Mouse (Mus musculus) adrenal gland, adult (tissue): ENCODE measurements around the gene Nck1.
A peak's percentile ranks its signal among the peaks of the same experiment; 100 is the strongest.

Experiments
- DNase-seq, 2 experiments: peaks; one replicate each; pipeline ENCODE4 v3.0.0; 2022 to 2023; ENCODE audit warnings: low spot score in 1 of 2; ENCODE audit not compliant: inconsistent age in 2 of 2

The Nck1 gene

DNA sequence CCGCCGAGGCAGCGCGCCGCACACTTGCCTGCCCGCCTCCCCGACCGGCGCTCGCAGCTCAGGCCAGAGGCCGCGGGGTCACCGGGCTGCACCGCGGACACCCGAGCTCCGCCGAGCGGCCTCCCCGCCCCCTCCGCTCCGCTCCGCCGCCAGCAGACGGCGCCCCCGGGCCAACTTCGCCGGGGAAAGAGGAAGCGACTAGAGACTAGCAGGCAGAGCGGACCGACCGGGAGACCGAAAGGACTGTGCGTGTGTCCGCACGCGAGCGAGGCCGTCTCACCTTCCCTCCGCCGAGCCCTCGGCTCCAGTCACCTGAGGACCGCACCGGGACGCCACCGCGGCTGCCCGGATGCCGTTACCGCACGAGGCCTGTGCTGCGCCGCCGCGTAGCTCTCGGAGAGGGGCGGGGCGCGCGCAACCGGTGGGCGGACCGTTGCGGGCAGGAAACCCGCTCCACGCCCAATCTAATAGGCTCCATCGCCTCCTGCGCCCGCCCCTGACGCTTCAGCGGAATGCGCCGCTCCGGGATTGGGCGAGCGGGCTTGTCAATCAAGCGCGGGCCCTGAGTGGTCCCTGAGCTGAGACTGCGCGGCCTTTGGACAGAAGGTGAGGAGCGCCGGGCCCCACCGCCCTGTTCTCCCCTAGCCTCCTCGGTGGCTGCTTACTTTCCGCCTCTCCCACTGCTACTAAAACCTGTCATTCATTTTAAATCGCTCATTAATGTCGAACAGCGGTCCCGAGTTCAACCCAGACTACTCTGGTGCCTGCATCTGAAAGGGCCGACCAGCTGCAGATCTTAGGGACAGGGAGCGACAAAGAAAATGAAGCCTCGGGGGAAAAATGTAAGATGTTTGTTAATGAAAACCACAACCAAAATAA lies at the start of gene Nck1:
TSS of gene Nck1 (minus strand) at position 420 of the 879 bp plus-strand sequence.
- DNase-seq, result peak; percentile 99 to 100

DNA sequence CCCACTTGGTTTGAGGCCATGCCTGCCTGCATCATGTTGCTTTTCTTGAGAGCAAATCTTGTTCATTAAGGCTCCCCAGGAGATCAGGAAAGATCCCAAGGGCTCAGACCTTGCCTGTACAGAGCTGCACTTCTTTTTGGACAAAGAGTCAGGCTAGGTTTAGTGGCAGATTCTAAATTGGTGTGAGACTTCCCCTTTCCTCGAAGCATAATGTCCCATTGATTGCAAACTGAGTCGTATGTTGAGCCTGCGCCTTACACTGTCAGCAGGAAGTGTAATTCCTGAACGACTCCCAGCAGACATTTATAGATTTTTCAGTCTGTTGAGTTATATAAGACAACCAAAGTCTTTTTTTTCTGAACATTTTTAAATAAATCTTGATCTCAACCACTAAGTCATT lies 44.5 kb upstream of the Nck1 start:
- no peak for DNase-seq

DNA sequence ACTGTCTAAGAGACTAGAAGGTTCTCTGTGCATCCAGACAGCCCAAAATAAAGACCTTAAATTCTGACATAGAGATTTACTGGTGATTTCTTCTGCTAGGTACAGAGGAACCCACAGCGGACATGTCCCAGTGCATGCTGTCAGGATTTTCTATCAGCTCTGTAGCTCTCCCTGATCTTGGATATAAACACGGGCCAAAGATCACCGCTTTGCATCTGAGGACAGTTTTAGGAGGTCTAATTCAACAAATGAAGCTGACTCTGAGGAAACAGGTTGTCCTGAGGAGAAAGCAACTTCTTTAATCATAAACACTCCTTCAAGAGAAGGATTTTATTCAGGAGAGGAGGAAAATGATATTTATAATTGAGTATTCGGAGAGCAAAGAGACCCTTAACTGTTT lies 38.1 kb upstream of the Nck1 start:
- DNase-seq, result no peak

DNA sequence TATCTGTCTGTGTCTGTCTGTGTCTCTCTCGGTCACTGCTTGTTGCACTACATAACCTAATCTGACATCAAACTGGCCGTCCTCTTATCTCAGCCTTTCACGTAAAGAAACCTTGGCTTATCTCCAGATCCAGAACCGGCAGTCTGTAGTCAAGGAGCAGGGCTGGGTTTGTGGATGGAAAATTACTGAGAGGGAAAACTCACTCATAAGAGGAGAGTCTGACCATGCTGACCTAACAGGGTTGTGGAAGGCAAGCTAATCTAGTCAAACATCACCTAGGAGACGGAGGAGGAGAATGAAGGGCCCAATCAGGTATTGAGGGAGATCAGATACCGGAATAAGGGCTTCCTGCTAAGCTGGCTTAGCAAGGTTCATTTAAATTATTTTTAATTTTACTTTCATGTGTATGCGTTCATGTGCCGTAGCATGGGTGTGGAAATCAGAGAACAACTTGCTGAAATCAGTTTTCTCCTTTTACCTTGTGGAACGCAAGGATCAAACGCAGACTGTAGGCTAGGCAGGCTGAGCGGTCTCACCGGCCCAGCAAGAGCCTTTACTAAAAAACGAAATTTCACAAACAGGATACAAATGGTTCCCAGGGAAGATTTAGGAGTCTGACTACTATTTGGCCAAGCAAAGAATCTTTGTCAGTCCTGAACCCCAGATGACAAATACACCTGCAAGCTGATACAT lies 37.1 kb upstream of the Nck1 start:
- peak; percentile 67 to 88 for DNase-seq

DNA sequence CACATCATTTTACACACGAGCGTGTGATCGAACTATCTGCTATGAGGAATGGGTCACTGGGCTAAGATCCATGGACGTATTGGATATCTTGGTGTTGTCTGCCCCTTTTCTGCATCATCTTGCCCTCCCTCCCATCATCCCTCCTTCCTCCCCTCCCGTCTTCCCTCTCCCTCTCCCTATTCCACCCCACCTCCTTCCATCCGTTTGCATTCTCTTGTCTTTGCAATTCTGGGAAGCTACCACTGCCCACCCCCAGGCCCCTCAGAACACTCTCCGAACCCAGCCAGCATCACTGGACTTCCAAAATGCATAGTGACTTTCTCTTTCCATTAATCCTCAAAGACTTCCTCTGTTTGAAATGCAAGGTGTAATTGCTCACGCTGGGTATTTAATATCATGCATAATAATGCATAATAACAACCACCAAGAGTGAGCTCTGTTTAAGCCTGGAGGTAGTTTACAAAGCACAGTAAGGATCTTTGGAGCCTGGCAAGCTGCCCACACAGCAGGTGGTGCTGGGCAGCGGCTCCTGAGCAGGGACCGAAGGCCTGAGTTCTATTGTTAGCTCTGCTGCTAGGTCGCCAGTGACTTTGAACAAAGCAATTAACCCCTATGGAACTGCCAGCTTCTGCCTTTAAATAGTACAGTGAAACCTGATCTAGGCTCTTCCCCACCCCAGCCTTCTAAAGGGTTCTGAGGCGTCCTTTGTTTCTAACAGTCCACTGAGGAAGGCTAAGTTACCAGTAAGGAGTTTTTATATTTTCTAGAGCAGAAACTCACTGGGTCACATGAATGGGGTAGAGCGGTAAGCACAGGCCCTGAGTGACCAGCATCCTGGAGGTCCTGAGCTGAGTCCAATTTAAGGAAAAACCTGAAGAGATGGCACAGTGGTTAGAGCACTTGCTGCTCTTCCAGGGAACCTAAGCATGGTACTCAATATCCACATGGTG lies 35.9 kb upstream of the Nck1 start:
- DNase-seq, result peak; percentile 39 to 56

DNA sequence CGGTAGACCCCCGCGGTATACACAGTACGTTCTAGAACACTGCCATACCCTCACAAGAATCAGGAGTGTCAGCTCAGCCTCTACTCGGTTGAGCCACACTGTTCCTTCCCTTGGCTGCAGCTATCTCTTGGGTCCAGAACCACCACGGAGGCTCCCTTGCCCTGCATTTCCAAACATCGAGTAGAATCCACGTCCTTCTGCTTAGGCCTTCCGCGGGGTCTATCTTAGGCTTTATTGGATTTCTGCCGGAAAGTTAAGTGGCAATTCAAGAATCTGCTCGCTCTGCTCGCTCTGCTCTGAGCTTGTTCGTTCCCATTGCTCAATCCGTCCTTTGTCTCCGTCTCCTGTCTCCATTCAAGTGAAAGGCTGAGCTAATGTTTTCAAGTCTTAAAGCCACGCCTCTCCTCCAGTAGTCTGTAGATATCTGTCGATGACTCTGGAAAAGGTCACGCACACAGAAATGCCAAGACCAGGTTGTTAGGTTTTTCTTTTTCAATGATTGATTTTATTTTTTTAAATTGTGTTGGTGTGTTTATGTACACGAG lies 34.3 kb upstream of the Nck1 start:
- peak in 1 of 2 experiments; percentile 23 for DNase-seq

DNA sequence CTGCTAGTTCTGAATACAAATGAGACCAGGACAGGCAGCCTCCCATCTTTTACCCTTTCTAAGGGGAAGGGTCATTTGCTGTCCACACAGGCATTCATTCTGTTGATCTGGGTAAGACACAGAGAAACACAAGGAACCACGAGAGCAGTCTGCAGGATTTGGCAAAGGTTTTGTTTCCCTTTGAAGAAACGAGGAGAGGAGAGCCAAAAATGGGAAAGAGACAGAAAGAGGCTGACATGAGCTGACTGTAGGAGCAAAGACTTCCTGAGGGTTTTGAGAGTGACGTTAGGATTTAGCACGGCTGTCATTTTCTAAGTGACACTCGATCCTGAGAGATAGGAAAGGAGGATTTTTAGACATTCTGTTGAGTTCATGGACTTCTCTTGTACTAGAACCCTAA lies 28.0 kb upstream of the Nck1 start:
- DNase-seq, result no peak

DNA sequence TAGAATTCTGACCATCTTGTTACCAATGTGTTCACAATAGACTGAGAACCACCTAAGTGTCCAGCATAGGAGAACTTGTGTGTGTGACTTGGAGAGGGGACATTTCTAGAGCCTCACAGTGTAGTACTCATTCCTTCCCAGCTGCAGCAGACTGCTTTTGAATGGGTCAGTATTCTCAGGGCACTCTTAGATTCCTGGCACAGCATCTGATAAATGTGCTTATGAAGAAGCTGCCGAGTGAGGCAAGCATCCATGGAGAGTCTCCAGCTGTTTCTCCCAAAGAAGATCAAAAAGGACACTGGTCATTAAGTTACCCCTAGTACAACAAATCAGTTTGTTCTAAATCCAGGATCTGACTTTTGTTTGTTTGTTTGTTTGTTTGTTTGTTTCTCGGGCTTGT lies 27.4 kb upstream of the Nck1 start:
- DNase-seq, result no peak

DNA sequence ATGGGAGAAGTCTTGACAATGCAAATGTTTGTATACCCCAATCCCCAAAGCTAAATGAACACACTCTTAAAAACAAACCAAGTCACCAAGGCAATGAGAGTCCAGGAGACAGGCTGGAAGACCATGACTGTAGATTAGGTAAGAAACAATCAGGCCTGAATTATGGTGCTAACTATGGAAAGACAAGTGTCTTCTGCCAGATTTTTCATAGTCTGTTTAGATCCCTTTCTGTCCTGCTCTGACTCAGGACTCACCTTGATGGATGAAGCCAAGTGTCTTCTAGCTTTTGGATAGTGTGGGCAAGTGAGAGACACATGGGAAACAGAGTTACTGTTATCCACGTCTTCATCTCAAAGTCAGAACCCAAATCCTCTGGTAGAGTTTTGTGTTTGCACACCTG lies 25.6 kb upstream of the Nck1 start:
- no peak for DNase-seq

DNA sequence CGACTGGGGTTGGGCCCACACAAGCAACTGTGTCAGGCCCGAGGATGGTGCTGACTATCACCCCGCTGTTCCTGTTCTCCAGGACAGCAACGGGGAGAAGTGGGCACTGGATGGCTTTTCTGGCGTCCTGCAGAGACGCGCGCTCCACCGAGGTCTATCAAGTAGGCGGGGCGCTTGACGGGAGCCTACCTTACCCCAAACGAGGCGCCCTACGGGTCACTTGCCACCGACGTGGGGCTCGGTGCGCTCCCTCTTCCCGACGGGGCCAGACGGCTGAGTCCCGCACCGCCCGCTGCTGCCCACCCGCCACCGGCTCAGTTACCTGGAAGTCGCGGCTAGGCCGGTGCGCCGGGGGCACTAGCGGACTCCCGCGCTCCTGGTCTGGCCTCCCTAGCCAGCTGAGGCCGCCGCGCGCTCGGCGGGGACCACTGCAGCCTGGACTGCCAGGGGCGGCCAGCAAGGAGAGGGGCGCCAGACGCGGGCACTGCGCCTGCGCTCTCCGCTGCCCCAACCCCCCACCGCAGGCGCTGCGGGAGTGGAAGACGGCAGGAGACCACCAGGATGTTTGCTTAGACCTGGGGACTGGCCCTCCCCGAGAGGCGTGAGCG lies 24.8 kb upstream of the Nck1 start, which contains the start of gene Slc35g2:
TSS of gene Slc35g2 (minus strand) at position 465 of the 608 bp plus-strand sequence.
- DNase-seq, result peak; percentile 58 to 85

DNA sequence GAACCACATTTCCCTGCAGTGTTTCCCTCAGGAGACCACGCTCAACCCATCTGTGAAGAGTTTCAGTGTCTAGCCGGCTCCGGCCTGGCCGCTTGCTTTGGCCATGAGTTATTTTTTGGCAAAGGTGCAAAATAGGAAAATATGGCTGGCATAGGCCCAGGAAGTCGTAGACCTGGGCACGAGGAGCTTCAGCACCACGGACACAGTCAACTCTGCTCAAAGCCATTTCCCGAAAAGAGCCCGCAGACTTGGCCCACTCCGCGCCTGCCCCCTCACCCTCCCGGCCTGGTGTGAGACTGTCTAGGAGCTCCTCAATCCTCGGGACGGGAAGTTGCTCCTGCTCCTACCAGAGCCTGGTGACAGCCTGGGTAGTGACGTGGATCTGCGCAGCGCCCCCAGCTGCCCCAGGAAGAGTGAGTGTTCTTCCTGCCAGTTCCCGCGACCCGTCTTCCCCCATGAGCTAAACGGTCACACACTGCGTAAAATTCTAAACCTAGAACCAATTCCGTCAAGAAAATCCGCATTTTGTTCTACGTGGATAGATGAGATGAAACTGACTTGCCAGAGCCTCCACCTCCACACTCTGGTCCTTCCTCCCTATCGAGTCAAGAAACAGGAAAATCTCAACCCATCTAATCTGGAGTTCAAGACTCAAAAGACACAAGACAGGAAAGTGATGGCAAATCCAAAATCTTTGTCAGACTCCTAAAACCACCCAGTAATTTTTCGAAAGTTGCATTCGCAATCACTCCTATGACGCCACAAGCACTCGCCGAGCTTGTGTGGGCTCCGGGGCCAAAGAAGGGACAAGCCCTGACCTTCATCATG lies 24.1 kb upstream of the Nck1 start:
- peak; percentile 76 to 89 for DNase-seq

DNA sequence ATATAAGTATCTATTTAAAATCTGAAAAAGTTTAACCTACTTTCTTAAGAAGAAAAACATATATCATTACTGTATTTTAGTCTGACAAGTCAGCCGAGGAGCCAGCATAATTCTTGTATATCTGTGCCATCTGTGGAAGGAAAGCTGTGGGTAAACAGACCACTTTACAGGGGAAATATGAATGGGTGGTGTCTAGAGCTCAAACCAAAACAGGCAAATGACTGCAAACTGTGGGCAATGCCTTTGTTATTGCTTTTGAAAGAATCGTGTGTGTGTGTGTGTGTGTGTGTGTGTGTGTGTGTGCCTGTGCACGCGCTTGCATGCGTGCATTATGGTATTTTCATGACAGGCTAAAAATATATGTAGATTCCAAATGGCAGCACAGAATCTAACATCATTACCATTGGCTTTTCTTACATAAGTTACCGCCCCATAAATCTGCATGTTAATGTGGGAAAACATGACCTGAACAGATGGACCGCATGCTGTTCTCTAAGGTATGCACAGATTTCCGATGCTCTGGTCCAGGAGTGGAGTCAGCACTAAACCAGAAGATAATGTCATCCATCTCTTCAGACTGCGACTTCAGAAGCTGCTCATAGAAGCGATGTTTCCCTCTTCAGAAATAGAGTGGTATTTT lies 14.4 kb upstream of the Nck1 start:
- DNase-seq, result no peak

DNA sequence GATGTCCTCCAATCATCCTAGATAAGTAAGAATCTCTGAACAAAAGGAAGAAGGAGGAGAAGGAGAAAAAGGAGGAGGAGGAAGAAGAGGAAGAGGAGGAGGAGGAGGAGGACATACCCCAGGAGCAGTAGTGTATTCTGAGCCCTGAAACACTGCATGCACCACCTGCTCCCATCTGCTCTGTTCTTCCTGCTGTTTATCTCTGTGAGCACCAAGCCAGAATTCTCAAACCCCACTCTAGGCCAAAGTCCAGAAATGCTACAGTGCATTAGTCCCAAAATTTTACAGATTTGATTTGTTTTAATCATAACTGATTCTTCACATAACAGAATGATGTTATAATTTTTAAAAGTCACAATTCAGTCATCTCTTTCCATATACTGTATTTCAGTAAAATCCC lies 13.1 kb upstream of the Nck1 start:
- no peak for DNase-seq

DNA sequence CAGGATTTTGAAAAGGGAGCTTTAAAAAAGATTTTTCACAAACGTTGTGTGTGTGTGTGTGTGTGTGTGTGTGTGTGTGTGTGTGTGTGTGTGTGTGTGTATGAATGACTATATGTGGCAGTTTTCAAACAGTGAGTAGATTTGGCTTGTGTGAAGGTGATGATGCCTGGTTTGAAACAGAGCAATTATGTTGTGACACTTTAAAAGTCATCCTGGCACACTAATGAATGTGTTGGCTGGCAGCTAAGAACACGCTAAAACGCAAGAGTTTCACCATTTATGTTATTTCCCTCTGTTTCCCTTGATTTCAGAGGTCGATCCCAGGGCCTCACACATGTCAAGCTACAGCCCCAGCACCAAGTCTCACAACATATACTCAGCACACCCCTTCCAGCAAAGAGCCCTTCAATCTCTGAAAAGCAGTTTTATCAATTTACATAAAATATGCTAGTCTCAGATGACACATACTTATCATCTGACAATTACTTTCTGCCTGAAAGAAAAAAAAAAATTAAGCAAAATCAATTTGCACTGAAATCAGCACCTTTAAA lies 12.2 kb upstream of the Nck1 start:
- no peak for DNase-seq

DNA sequence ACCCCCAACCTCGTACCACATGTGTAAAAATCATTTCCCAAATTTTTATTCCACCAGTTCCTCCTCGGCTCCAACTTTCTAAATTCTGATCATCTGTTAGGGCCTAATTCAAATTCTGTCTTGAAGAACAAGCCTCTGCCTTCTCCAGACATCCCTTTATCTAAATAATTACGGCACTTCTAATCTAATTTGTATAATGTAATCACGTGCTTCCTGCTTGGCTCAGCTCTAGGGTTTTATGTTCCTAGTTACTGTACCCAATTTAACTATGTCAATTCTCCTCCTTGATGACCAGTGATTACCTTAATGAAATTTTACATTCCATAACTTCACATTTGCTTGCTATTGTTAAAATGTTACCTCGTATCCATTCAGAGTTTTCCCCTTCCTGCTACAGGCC lies 9.8 kb upstream of the Nck1 start:
- no peak for DNase-seq

DNA sequence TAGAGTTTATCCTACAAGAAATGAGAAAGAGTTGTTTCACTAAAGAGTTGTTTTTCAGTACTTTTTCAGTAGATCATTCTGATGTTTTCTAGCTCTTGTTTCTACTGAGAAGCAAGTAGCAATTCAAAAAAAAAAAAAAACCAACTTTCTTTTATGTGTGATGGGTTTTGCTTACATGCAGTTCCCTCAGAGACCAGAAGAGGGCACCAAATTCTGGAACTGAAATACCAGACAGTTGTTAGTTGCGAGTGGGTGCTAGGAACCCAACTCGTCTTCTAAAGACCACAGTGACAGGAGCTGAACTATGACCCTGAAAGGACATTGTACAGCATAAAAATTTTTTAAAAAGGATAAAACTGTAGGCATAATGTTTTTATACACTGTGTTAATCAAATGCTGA lies 2.4 kb upstream of the Nck1 start:
- no peak for DNase-seq

DNA sequence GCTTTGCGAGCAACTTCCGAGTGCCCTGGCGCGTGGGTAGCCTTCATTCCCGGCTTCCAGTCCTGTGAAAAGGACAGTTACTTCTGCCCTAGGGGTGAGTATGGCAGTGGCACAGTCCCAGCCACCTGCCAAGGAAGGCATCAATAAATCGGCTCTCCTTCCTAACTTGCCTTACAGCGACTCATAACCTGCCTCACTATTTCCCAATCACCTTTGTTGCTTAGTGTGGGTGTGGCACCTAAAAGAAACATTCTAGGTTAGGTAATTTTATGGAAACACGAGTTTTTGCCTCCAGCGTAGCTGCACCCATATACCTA lies 618 bp upstream of the Nck1 start:
- DNase-seq, result no peak

DNA sequence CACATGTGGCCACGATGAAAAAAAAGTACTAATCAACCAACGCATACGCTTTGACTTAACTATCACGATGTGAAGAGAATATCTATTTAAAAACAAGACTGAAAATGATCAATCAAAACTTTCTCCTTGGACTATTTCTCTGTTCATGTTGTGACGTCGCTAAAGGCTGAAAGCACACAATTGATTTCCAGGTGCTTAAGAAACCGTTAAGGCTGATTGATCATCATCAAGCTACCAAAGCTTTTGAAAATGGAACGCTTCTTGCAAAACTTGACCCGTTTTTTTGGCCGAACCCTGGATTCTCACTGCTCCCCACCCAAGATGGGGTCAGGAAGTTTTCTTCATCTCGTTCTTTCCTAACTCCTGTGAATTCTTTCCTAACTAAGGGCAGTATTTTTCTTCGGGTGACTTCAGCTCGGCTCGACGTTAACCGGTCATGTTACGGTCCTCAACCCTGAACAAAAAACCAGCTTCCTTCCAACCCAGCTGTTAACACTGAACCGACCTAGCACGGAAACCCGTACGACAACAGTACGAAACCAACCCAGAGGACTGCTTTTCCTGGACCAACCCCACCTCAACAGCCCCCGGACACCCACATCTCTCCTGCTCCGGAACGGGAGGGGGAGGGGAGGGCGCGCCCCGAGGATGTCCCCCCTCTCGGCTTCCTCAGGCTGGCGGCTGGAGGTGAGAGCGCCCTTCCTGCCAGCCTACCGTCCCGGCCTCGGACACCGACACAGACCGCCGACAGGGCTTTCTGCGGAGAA lies 803 bp downstream of the Nck1 start:
- DNase-seq, result no peak
